Mouse (Mus musculus) brain, embryonic 14.5 days (tissue): ENCODE data around the gene Gm14403.

Experiments used
- CTCF ChIP-seq: fragments of 200-500 bp; IDR thresholded peaks from 2 replicates; pipeline ENCODE4 v1.5.1; 2012; ENCODE audit warnings: inconsistent platforms, mild to moderate bottlenecking, moderate library complexity, borderline replicate concordance; ENCODE audit not compliant: insufficient read depth, insufficient read length; ENCODE audit errors: extremely low read depth
- POLR2A ChIP-seq: fragments of 200-500 bp; IDR thresholded peaks from 2 replicates; pipeline ENCODE4 v1.6.1; 2012; ENCODE audit warnings: mild to moderate bottlenecking, inconsistent platforms, borderline replicate concordance; ENCODE audit not compliant: poor library complexity, insufficient read depth, insufficient read length, severe bottlenecking; ENCODE audit errors: extremely low read depth

GRCm38 (mm10) chr2:177523061-177523460, 25.0 kb downstream of the Gm14403 start:
- TF ChIP-seq POLR2A (no peak), CTCF (no peak)
